Mouse (Mus musculus) liver, postnatal 0 days (tissue): Measurements from ENCODE around the gene Phf20.

Experiments
- CTCF ChIP-seq: sonication (generic); IDR thresholded peaks from 2 replicates; pipeline ENCODE4 v1.5.1; 2016; ENCODE audit warnings: antibody characterized with exemption, low read depth
- EP300 ChIP-seq: IDR thresholded peaks from 2 replicates; pipeline ENCODE4 v1.6.1; 2016; ENCODE audit warnings: antibody characterized with exemption, low read depth, mild to moderate bottlenecking

DNA sequence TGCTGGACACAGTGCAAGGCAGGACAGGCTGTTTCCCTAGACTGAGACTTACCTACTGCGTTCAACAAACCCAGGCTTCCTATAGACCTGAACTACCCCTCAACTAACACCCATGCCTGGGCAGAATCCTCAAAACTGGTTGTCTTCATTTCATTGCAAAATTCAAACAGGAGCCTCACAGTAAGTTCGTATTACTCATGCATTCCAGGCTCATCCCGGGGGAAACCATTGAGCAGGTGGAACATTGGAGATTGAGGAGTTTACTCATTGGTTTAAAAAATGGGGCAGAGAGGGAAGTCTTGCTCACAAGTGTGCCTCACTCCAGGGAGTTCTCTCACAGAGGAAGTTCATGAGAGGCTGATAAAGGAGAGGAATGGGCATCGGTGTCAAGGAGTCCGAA lies 114.2 kb downstream of the Phf20 start:
- TF ChIP-seq CTCF (no peak), EP300 (no peak)
